Mouse (Mus musculus) neutrophil, adult 5-6 weeks (primary cell): ENCODE results near the gene Ppp2r1b. TPM values are rescaled to one million over a fixed set of nuclear protein-coding genes. Genes with fewer than 3 reads are reported as not detected.
"Not testable (repeated sequence)": the region's sequence is repeated elsewhere in the genome, so short reads cannot be mapped to it uniquely, and the experiment has no call there.

ENCODE experiments used
- ATAC-seq: fragments of 151-379, 151-347 bp; 2 replicates; pipeline ENCODE4 v1.8.0; 2017; ENCODE audit warnings: mild to moderate bottlenecking, moderate TSS enrichment; ENCODE audit not compliant: insufficient number of reproducible peaks, poor library complexity, low FRiP score, severe bottlenecking; ENCODE audit errors: extremely low read depth
- total RNA-seq: library from RNA; stranded (forward); fragments of 200-1000 nt; gene quantifications from 2 replicates; pipeline ENCODE4 v1.2.3, GENCODE M21; 2017

Ppp2r1b gene
- total RNA-seq = 22.0 and 26.4 TPM in 2 replicates

GRCm38 (mm10) chr9:50845081-50845480, at the start of gene Ppp2r1b:
TSS of gene Ppp2r1b (plus strand) at chr9:50845301.
- ATAC-seq = no peak

DNA sequence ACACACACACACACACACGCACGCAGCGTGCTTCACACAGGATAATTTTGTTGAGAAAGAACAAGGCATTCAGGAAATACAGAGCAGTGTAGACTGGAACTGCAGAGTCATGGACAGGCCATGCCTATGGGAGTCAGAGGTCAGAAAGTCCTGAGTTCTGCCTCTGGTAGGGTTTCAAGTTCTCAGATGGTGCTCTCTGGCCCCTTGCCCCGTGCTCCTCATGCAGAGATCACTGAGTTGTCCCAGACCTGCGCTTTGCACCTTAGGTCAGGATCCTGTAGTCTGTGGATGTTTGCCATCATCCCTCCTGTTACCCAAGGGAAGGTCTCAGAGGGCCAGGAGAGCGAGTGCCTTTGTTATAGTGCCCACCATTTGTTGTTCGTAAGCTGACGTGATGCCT, 48.3 kb upstream of the Ppp2r1b start:
- ATAC-seq = no peak

GRCm38 (mm10) chr9:50797641-50798040, 47.5 kb upstream of the Ppp2r1b start:
- ATAC-seq = no peak

DNA sequence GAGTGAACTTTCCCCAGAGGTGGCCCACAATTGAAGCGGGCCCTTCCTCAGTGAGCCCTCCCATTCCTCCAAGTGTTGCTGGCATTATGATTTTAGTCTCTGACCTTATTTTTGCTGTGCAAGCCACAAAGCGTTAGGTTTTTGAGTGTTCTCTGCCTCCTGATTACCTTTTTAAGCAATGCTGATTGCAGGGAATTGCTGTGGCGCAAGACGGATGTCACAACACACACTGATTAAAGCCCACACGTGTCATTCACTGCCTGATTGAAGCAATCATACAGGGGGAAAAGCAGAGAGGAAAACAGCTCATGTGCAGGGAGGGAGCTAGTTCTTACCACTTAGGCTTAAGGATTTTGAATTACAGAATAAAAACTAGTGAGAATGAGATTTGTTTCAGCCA, 46.7 kb upstream of the Ppp2r1b start:
- ATAC-seq = no peak

- ATAC-seq = peak; percentile 55; the same call in 1 of the 2 replicates
Observed at GRCm38 (mm10) chr9:50800985-50801384, 44.1 kb upstream of the Ppp2r1b start.

- no peak for ATAC-seq
Observed at GRCm38 (mm10) chr9:50803055-50803671, 41.9 kb upstream of the Ppp2r1b start.

DNA sequence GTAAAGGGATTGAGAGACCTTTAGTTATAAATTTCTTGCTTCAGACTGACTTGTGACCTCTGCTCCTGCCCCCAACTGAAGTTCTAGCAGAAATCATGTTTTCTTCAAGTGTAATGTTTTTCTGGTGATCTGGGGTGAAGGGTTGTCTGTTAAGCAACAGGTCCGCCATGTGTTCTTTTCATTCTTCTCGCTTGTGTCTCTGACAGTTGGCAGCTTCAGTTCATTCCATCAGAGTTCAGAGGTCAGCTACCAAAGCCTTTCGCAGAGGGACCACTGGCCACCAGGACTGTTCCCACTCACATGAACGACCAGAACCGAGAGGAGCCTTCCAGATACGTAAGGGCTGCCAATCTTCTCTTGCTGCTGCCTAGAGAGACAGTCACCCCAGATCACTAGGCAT, 36.6 kb upstream of the Ppp2r1b start:
- ATAC-seq = no peak

DNA sequence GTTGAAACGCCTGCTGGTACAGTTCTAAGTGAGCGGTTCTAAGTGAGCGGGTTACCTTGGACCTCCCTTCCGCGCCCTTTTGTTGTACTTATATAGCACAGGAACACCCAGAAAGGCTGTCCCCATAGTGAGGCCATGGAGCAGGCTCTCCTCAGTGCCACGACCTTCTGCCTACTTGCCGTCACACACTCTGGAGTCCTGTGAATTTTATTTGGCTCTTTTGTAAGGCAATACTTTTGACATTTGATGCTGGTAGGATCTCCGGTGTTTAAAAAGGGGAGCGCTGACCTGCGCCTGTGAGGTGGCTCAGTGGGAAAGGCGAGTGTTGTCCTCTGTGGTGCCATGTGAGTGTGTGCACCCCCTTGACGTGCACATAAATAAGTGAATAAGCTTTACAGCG, 36.0 kb upstream of the Ppp2r1b start:
- no peak for ATAC-seq

DNA sequence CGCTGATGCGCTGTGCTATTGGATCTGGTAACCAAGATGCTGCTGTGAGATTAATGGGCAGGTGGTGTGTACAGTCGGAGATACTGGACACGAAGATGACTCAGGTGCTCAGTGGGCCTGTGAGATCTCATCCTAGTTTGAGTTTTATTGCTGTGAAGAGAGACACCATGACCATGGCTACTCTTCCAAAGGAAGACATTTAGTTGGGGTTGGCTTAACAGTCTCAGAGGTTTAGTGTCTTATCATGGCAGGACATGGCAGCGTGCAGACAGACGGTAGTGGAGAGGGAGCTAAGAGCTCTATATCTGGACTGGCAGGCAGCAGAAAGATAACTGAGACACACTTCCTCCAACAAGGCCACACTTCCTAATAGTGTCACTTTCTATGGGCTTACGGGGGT, 33.9 kb upstream of the Ppp2r1b start:
- ATAC-seq = no peak

- no peak for ATAC-seq
Observed at GRCm38 (mm10) chr9:50811746-50812145, 33.4 kb upstream of the Ppp2r1b start.

DNA sequence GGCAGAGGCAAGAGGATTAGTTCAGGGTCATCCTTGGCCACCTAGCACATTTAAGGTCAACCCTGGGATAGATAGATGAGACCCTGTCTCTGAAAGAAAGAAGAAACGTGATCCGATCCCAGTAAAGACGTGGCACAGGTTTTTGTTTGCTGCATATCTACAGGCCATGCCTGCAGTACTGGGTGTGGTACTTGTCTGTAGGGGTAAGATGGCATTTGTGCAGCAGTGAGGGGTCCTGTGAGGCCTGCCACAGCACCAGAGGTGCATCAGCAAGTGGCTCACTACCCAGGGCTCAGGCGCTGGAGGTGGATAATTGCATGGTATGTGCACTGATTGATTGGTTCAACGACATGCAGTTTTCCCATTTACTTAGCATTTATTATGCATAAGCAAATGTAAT, 31.3 kb upstream of the Ppp2r1b start:
- no peak for ATAC-seq

DNA sequence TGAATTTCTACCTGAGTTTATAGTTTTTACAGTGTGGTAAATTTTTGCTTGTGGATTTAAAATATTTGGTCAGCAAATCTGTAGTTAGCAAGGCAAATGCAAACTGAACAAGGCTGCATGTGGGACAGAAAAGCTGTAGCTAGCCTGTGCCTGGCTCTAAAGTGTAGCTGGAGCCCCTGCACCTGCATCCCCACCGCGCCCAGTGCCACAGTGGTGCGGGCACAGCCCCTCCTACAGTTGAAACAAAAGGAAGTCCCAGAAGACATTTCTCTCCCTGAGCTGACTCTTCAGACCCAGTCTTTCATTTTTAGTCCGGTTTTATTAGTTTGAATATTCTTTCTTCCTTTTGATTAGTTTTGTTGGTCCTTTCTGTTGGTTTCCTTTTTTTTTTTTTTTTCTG, 29.4 kb upstream of the Ppp2r1b start:
- no peak for ATAC-seq

DNA sequence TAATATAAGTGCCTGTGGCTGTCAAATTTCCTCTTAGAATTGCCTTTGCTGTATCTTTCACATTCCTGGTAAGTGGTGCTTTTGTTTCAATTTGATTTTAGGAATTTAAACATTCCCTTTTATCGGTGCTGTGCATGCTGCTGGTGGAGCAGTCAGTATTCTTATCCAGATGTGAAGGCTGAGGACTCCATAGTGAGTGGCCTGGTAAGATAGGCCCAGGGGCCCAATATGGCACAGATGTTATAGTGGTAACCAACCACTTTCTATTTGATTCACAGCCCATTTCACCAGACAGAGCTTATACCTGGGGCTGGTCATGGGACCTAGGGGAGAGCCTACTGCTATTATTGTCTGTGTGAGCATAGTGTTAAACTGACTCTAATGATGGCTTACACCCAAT, 28.6 kb upstream of the Ppp2r1b start:
- no peak for ATAC-seq

DNA sequence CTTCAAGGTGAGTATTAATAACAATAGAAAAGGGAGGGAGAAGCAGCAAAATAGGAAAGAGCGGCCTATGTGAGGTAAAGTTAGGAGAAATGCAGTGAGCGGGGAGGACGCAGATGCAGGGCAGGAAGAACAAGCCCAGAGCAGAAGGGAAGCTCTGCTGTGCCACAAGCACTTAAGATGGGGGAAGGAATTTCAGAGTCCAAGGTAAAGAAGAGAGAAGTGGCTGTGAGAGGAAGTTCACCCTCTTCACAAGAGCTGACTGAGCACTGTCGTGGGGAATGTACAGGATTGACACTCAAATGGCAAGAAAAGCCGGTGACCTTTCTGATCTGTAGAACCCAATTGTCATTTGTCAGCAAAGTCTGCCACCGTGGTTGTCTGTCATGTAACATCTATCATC, 27.1 kb upstream of the Ppp2r1b start:
- ATAC-seq = no peak

DNA sequence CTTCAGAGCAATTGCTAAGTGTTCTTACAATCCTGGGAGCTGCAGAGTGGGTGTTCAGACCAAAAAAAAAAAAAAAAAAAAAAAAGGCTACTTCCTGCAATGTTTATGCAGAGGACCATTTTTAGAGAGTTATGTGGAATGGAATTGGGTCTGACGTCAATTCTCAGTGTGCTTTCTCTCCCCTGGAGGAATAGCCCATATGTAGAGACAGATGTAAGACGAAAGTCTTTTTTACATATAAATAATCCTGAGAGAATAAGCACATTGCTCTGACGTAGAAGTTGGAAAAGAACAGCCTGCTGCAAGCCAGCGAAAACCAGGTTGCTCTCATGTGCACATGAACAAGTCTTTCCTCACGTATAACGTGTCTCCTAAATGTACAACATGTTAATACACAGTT, 25.4 kb upstream of the Ppp2r1b start:
- no peak for ATAC-seq

GRCm38 (mm10) chr9:50821651-50822050, 23.4 kb upstream of the Ppp2r1b start:
- ATAC-seq = no peak

- no peak for ATAC-seq
Observed at GRCm38 (mm10) chr9:50822216-50822615, 22.9 kb upstream of the Ppp2r1b start.

- ATAC-seq = no peak
Observed at GRCm38 (mm10) chr9:50823779-50824453, 21.2 kb upstream of the Ppp2r1b start.

DNA sequence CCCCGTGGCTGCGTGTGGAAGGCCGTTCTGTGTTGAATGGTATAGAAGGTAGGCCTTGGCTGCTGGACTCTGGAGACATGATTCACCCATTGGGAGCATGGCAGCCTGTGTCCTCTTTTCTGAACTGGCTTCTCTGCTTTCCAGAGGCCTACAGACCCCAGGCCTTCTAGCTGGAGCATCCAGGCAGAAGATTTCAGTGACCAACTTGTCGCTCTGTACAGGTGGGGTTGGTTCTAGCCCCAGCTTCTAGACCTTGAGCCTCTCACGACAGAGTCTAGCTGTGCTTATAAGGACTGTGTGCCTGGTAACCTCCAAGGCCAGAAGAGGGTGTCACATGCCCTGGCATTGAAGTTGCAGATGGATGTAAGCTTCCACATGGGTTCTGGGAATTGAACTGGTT, 13.6 kb upstream of the Ppp2r1b start:
- ATAC-seq = no peak

DNA sequence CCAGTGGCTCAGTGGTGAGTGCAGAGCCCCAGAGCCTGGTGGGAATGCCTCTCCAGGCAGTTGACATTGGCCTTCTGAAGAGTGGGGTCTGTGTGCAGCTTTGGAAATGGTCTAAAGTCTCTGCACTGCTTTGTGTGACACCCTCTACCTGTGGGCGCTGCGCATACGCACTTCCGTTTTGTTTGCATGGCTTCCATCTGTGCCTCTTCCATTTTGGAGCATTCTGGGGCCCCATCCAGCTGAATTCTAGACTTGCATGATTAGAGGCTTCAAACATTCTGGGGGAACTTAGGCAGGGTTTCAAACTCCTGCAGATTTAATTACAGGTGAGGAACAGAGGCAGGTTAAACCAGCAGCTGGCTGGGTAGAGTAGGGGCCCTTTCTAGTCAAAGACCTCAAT, 12.9 kb upstream of the Ppp2r1b start:
- ATAC-seq = no peak

DNA sequence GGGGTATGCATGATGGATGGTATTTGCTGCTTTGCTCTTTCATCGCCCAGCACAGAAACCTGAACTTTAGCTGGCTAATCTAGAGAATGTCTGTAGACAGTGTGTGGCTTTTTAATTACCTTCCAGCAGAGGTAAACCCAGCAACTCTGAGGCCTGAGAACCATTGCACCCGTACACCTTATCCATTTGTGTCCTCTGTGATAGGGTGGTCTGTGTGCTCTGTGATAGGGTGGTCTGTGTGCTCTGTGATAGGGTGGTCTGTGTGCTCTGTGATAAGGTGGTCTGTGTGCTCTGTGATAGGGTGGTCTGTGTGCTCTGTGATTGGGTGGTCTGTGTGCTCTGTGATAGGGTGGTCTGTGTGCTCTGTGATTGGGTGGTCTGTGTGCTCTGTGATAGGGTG, 12.5 kb upstream of the Ppp2r1b start:
- ATAC-seq = not testable (repeated sequence)
